Mouse (Mus musculus): Measurements from ENCODE around the gene Gprc5d.

Gprc5d gene

DNA sequence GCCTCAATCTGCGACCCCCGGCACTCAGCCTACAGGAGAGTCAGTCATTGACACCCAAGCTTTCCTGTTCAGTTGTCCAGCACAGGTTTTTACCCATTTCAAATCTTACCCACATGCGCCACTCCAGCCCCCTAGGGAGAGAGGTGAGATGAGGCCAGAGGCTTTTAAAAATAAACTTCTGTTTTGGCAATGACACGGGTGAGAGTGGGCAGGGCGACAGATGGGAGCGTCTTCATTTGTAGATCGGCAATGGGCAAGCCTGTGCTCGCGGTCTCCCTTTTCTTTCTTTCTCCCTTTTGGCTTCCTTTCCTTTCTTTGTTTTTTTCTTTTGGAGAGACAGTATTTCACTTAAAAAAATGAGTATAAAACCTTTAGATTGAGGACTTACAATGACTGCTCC is 15.4 kb upstream of the Gprc5d start:
- no peak for DNase-seq

DNA sequence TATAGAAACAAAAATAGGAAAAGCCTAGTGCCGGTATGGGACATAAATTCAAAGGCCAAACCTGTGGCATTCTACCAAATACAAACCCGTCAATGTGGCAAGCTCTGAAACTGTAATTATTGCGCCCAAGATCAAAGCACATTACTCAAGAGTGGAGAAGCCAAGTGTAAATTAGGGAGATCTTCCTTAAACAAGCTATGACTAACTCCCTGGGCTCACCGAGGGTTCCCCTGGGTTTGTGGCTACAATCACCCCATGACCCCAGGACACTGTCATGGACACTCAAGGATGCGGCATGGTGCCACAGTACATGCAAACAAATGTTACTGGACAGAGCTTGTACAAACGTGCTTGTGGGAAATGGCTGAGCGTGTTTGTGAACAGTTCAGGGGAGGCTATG is 15.0 kb upstream of the Gprc5d start:
- DNase-seq: no peak

DNA sequence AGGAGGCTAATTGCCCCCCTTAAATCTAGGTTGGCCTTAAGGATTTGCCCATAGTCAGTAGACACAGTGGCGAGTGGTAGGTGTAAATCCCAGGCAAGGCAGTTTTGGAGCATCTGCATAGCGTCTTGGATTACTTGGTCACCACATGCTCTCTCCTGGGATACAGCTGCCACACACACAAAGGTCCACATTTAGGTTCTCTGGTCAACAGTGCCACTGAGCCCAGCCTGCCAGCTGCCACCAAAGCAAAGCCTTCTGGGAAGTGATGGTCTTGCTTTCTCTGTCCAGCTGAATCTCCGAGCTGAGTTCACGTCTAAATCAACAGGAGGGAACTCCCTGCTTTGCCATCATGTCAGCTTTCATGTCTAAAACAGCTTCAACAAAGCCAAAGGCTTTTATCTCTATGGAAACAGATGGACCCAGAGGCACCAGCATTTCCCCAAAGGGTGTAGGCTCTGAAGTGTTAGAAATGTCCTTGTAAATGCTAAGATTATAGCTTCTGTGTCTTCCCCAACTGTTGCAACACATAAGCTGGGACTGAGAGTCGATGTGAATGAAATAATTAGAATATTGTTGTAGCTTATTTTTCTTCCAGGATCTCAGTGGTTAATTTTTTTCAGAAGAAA is 6.8 kb upstream of the Gprc5d start:
- DNase-seq: no peak

GRCm38 (mm10) chr6:135116479-135116878 is 1.6 kb downstream of the Gprc5d start:
- no peak for DNase-seq

GRCm38 (mm10) chr6:135113114-135113436 is 5.0 kb downstream of the Gprc5d start:
- no peak for DNase-seq

- no peak for DNase-seq
Observed at GRCm38 (mm10) chr6:135112411-135113113, 5.5 kb downstream of the Gprc5d start.

- DNase-seq: no peak
Observed at GRCm38 (mm10) chr6:135107014-135107413, 11.1 kb downstream of the Gprc5d start.

DNA sequence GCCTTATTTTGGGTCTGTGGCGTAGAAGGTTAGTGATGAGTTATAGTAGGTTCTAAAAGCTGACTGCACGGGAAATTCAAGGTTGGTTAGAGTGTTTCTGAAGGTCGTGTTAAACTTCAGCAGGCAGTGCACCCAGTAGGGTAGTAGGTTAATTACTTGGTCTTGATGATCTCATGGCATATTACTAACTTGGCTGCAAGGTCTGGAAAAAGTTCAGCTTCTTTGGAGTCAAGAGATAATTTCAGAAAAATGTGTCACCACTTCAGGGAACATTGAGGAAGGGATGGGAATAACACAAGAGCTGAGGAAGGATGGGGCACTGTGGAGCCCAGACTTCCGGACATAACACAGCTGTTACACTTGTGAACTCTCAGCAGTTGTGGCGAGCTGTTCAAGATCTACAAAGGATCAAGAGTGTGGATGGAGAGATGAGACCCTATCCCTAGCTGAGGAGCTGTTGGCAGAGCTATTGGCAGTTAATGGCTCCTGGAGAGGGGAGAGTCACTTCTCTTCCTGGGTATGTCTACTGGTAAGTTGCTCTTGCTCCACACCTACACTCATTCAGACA is 15.3 kb downstream of the Gprc5d start:
- no peak for DNase-seq

DNA sequence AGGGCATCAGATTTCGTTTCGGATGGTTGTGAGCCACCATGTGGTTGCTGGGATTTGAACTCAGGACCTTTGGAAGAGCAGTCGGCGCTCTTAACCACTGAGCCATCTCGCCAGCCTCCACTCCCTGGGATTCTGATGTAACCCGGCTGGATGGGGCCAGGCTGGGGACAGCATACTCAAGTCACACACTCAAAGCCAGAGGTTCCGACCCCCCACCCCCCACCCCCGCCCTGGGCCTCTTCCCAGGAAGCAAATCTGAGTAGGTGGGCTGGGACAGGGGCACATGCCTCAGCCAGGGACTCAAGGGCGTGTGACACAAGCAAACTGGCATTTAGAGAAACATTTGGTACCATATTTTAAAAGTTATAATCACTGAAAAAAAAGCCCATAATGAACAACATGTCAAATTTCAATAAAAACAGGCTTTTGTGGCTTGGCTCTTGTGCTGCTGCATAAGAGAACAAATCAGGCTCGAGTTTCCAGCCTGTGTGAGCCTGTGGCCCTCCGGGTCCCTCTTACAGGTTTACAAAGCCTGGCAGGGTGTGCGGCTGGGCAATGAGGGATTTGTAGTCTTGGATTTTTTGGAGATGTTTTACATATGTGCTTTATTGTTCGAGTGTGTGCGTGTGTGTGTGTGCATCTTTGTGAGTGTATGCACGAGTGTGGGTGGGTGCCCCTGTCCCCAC is 17.2 kb downstream of the Gprc5d start:
- DNase-seq: no peak

GRCm38 (mm10) chr6:135092798-135093470 is 25.1 kb downstream of the Gprc5d start:
- DNase-seq: no peak

DNA sequence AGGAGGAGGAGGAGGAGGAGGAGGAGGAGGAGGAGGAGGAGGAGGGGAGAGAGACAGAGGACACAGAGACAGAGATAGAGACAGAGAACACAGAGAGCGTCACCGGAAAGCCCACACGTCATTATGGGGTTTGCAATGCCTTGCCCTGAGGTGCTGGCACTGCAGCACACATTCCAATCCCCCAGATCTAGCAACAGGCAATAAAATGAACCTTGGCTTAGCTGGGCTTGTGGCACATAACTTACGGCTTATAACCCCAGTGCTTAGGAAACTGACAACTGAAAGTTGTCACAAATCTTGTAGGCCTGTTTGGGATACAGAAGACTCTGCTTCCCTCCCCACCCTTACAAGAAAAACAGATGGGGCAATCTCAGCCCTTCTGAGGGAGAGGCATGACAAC is 27.4 kb downstream of the Gprc5d start:
- DNase-seq: no peak

GRCm38 (mm10) chr6:135089786-135090185 is 28.3 kb downstream of the Gprc5d start:
- DNase-seq: no peak

DNA sequence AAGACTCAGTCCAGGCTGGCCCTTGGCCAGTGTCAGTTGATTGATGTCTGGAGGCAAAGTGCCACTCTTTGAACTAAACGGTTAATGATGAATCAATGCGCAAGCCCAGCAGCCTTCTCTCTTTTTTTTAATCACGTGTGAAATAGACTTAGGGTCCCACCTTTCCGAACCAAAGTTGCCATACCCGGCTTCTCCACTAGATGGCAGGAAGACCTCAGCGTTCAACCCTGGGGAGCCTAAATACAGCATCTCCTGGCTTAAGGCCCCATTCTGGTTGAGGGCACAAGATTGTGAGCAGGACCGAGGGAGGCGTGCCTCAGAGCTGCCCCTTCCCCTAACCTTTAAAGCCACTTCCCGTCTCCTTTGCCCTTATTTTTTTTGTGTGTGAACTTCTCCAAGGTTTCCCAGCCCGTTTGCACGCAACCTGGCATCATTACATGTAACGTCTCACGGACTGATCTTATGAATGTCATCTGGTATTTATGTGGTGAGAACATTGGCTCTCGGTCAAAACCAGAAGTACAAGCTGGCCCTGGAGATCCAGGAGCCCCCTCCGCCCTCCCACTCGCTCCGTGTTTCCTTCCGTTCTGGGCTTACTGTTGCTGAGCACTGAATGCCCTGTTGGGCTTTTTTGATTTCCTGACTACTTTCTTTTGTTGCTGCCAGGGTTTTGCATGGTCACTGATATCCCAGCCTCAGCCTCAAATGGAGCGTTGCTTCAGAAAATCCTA is 30.2 kb downstream of the Gprc5d start:
- peak; percentile 83 to 84 for DNase-seq

- no peak for DNase-seq
Observed at GRCm38 (mm10) chr6:135085703-135086102, 32.4 kb downstream of the Gprc5d start.

DNA sequence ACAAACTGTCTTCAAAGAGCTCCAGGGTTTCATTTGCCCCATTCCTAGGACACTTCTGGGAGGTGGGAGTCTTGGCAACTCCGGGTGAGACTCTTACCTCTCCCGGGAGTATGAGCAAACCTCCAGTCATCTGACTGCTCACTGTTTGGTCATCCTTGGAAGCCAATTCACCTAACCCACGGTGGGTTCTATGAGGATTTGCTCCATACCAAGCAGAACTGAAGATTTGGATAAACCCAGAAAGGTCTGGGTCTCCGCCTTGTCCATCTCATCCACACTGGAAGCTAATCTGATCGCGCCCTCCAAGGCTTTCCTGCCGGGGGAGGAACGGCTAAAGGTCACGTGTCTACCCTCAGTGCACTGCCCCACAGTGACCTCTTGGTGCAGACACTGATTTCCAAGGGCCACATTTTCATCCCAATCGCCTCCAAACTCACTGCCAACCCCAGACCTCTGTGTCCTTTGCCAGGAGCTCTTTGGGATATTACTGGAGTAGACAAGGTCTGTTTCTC is 34.0 kb downstream of the Gprc5d start:
- DNase-seq: no peak

DNA sequence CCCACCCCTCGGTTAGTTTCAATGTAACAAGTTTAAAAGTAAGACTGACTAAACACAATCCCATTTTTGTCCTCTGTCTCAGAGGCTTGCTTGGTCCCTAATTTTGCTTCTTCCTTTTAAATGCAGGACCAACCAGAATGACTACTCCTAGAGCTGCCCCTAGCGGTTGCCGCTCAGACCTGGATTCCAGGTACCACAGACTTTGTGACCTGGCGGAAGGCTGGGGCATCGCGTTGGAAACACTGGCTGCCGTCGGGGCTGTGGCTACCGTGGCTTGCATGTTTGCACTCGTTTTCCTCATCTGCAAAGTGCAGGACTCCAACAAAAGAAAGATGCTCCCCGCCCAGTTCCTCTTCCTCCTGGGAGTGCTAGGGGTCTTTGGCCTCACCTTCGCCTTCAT is 39.7 kb downstream of the Gprc5d start:
- DNase-seq: no peak

- DNase-seq: no peak
Observed at GRCm38 (mm10) chr6:135076202-135076601, 41.9 kb downstream of the Gprc5d start.

DNA sequence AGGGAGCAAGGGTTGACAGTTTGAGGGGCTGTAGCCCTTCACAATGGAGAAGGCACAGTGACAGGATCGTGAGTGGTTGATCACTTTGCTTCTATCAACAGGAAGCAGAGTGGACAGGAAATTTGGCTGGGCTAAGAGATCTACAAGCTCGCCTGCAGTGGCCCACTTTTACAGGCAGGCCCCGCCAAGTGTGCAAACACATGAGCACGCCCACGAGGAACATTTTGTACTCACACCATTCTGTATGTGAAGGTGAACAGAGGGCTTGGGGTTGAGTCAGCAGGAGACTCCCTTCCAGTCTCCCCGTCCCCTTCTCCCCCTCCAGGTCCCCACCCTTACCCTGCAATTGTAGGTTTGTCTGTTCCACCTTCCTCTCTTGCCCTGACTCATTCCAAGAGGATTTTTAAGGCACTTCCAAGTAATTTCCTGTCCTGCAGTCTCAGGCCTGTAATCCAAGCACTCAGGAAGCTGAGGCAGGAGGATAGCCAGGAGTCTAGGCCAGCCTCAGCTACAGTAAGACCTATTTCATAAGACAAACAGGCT is 43.6 kb downstream of the Gprc5d start:
- no peak for DNase-seq

- DNase-seq: no peak
Observed at GRCm38 (mm10) chr6:135070347-135070746, 47.7 kb downstream of the Gprc5d start.

GRCm38 (mm10) chr6:135069856-135070255 is 48.2 kb downstream of the Gprc5d start:
- DNase-seq: no peak

- DNase-seq: no peak
Observed at GRCm38 (mm10) chr6:135068221-135068620, 49.9 kb downstream of the Gprc5d start.

- no peak for DNase-seq
Observed at GRCm38 (mm10) chr6:135066795-135067445, 51.2 kb downstream of the Gprc5d start.

Measured in B cell, adult 2 months (primary cell).